Mouse (Mus musculus) lung, postnatal 36 days (tissue): ENCODE measurements around the gene Tsks.

ENCODE experiments used
- DNase-seq: peaks from one replicate; pipeline ENCODE4 v3.0.0; 2022; ENCODE audit warnings: mixed read lengths

Tsks gene

GRCm38 (mm10) chr7:44942904-44943303 lies at the start of gene Tsks:
Gene Tsks, plus strand, starts transcription at chr7:44943204.
- DNase-seq = no peak

DNA sequence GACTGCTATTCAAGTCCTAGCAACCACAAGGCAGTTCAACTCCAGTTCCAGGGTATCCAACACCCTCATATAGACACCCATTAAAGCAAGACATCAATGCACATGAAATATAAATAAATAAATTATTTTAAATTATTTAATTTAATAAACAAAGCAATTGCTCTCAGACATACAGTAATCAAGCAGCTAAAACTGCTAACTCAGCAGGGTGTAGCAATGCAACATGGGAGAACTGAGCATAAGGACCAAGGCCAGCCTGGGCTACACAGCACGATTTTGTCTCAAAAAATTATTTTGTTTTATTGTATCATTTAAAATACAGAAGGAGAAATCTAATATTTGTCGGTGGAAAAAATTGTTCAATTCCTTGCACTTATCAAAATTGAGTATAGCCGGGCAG lies 48.8 kb upstream of the Tsks start:
- DNase-seq = no peak

DNA sequence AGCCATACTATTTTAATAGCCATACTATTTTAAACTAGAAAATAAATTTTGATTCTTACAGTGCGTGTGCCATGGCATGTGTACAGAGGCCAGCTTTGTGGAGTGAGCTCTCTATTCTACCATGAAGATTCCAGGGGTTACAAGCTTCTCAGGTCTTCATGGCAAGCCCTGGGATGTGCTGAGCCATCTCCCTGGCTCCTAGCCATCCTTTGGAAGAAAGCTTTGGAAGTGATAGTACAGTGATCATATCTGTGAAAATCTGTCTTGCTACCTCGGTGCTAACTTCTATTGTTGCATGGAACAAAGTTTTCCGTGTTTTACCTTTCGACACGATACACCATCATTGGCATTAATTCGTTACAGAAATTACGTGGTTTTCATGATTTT lies 47.8 kb upstream of the Tsks start:
- DNase-seq = no peak

- peak; percentile 96 for DNase-seq
Observed at GRCm38 (mm10) chr7:44895593-44896434, 47.2 kb upstream of the Tsks start, which contains the start of gene Fuz. Gene Fuz, plus strand, starts transcription at chr7:44896079.

GRCm38 (mm10) chr7:44896499-44896898 lies 46.5 kb upstream of the Tsks start:
- no peak for DNase-seq

GRCm38 (mm10) chr7:44898607-44899006 lies 44.4 kb upstream of the Tsks start:
- peak; percentile 34 for DNase-seq

DNA sequence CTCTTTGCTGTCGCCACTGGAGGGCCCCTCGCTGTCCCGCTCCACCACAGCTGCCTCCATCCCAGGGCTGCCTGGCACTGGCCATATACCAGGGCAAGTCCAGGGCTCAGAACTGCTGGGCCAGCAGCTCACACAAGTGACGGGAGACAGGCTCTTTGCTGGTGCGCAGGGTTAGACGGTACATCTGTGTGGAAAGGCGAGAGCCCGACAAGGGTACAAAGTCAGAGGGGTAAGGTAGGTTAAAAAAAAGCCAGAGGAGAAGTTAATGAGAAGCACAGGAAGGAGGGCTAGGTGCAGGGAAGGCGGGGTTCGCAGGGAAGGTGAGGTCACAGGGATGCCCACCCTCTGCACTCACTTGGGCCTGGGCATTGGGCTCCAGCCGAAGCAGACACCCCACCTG lies 42.4 kb upstream of the Tsks start:
- no peak for DNase-seq

- peak; percentile 48 for DNase-seq
Observed at GRCm38 (mm10) chr7:44901230-44901722, 41.7 kb upstream of the Tsks start.

DNA sequence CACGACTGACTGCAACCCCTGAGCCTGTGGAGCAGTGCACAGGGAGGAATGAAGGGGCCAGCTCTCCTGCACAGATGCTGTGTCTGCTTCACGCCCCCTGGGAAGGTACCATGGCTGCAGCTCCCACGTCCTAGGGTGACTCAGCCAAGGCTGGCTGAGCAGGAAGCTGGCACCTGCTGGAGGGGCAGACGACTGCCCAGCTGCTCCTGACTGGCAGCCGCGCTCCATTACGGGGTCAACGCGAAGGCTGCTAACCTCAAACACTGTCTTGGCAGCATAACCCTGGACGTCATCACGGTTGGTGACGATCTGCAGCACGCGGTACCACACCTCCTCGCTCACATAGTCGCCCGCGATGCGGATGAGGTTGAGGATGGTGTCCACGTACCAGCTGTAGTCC lies 37.6 kb upstream of the Tsks start:
- DNase-seq = no peak

- no peak for DNase-seq
Observed at GRCm38 (mm10) chr7:44908706-44909476, 34.1 kb upstream of the Tsks start.

GRCm38 (mm10) chr7:44914396-44914795 lies 28.6 kb upstream of the Tsks start:
- DNase-seq = no peak

DNA sequence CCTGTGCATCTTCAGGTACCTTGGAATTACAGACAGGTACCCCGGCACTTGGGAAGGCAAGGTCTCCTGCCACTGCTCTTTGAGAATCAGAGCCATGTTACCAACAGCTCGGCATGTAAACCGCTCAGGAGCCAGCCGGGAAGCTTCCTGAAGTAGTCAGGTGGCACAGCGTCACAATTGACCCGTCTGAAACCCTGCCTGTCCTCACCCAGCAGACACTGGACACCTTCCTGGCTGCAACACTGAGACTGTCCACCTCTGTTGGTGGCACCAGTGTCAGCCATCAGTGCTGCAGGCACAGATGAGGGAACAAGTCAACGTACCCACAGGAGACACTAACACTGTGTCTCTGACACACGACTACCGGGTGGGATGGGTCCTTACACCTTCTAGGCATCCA lies 27.7 kb upstream of the Tsks start:
- DNase-seq = no peak

DNA sequence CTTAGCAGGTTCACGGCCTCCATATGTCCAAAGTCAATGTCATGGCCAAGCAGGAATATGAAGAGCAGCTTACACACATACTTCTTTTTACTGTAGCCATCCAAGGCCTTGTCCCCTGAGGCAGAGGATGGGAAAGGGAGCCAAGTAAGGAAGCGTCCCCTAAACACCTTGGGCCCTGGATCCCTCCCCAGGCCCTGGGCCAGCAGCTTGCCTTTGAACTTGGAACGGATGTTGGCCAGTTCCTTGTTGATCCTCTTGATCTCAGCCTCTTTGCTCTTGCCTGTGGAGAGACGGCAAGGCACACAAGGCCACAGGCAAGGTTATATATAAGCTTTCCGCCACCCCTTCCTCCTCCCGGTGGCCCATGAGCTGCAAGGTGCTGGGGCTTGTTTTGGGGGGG lies 26.8 kb upstream of the Tsks start:
- no peak for DNase-seq

DNA sequence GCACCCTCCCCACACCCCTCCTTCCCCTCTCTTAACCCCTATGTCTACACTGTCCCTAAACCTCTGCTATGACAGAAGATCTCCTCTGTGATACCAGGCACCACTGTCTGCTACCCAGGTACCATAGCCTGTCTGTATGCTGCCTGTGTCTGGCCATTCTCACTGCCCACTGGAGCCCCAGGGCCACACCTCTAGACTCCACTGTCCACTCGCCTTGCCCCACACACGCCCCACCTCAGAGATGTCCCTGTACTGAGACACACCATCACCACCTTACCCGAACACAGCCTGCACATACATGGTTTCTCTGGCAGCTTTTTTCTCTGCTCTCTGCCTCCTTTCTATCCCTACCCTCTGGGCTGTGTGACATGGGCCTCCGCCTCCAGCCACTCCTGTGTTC lies 26.1 kb upstream of the Tsks start:
- no peak for DNase-seq

GRCm38 (mm10) chr7:44918219-44918618 lies 24.8 kb upstream of the Tsks start:
- DNase-seq = no peak

GRCm38 (mm10) chr7:44919127-44919526 lies 23.9 kb upstream of the Tsks start:
- DNase-seq = no peak

DNA sequence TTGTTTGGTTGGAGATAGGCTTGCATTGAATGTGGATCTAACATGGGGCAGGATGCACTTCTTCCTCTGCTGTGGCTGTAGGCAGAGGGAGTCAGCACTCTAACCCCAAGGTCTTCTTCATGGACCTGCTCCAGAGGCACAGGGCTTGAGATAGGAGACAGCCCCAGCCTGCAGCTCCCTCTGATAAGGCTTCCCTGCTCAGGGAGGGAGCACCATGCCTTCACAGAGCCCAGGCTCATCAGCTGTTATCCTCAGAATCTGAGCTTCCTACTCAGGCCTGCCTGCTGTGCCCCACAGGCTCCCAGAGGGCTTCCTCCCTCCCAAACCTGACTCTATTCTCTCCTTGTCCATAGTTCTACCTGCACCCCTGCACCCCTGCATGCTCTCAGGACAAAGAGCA lies 20.5 kb upstream of the Tsks start:
- DNase-seq = no peak

GRCm38 (mm10) chr7:44925468-44925867 lies 17.5 kb upstream of the Tsks start:
- DNase-seq = peak; percentile 66

- DNase-seq = no peak
Observed at GRCm38 (mm10) chr7:44928570-44928969, 14.4 kb upstream of the Tsks start.

GRCm38 (mm10) chr7:44929204-44930151 lies 13.5 kb upstream of the Tsks start, which contains the start of gene Ap2a1:
Gene Ap2a1, minus strand, starts transcription at chr7:44929496.
- DNase-seq = peak; percentile 100

GRCm38 (mm10) chr7:44938680-44939079 lies 4.3 kb upstream of the Tsks start:
- DNase-seq = no peak

- DNase-seq = no peak
Observed at GRCm38 (mm10) chr7:44949922-44950321, 6.9 kb downstream of the Tsks start.

DNA sequence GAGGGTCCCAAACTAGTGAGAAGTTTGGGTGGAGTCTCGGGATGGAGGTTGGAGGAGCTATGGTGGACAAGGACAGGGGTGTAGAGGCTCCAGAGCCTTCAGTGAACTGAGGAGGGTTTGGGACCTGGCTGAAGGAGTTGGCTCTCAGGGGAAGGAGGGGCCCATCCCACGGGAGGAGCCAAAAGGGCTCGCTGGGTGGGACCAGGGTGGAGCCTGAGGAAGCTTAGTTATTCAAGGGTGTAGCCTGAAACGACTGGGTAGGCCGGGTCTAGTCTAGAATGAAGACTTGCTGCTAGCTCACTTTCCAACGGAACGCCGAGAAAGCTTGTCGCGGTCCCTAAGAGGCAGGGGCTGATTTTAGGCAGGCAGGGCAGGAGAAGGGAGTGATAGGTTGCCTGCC lies 9.0 kb downstream of the Tsks start:
- DNase-seq = peak; percentile 93
